Mouse (Mus musculus) CD8-positive naive resting alpha-beta T cell, adult 57 days (primary cell): ENCODE measurements around the gene Rab29. TPM values are rescaled to one million over a fixed set of nuclear protein-coding genes. Genes with fewer than 3 reads are reported as not detected.

Source experiments
- total RNA-seq: library from RNA; stranded (reverse); gene quantifications from one replicate; pipeline ENCODE4 v1.2.4, GENCODE M21; 2023

Rab29 gene
- total RNA-seq, result 19.0 TPM

DNA sequence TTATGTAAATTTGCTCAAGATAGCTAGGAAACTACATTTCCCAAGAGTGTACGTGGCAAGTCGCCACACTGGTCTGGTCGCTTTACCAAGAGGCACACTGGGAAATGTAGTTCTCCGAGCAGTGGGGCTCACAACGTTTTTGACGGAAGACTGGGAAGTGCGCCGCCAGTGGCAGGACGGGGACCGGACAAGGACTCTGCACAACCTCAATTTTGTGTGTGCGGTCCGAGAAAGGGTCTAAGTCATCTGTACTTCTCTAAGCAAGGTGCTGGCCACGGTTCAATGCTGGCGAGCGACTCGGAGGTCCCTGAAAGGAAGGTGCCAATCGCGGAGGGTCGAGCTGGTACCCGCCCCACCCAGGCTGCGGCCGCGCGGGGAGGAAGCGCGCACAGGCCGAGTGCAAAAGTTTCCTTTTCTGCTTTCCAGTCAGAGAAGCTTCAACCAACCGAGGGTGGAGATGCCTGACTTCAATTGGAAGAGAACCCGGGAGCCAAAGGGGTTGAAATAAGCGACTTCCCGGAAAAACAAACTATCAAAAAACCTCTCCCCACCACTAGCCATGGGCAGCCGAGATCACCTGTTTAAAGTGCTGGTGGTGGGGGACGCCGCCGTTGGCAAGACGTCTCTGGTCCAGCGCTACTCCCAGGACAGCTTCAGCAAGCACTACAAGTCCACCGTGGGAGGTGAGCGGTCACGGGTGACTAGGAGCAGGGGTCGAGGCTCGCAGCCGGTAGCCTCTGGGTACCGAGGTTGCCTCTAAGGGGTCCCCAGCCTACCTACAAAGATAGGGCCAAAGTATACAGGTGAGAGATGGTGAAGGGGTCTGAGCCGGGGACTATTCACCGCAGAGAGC, at the start of gene Rab29:
Gene Rab29, plus strand, starts transcription at position 132 of the 853 bp plus-strand sequence.

DNA sequence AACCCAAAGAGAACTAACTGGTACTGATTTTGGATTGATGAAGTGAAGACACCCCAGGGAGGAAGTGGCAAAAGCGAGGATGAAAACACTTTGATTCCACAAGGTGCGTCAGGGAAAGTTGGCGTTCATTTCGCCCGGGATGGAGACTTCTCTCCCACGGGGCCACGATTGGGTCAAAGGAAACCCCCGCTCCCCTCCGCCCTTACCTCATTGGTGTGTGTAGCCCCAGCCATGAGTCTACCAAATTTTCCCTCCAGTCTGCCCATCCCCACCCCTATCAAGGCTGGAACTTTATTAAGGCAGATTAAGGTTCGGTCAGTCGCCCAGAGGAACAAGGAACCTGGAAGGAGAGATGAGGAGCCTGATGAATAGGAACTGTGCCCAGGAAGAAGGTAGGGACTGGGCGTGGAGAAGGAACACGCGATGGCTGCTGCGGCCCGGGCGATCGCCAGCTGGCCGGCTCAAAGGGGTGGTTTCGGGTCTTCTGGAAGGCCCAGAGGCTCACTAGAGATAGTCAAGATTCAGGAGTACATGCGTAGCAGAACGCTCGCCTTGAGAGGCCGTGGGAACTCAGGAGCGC, 39.7 kb upstream of the Rab29 start, which contains the start of gene Slc41a1:
Gene Slc41a1, plus strand, starts transcription at position 287 of the 580 bp plus-strand sequence.

DNA sequence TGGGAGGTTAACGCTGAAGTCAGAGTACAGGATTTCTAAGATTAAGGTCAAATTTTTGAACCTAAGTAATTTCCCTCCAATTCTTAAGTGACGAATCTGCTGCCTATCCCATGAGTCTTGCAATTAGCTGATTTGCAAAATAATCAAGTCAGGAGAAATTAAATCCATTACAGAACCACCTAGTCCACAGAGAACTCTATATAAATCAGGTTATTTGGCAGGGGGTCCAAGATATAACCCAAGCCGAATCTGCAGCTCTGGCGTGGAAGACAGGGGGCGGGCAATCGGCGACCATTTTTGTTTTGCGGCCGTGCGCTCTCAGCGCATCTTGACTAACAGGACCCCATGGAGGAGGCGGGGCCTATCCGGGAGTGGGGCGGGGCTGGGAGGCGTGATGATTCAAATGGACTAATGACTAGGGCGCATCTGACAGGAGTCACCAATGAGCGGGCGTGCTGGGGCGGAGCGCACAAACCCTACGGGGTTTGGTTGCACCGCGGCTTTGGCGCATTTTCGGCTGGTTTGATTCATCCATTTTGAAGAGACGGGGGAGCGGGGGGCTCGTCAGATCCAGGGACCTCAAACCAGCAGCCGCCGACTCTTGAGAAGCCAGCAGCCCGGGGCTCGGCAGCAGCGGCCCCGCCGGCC, 43.1 kb downstream of the Rab29 start, which contains the start of gene Nucks1:
Gene Nucks1, plus strand, starts transcription at position 534 of the 648 bp plus-strand sequence.

Other genes starting within 250 kb of the Rab29 start
- 167 TPM for gene Ctse, start 228.9 kb upstream of the Rab29 start, total RNA-seq
- gene Rab7b, start 178.5 kb upstream of the Rab29 start, total RNA-seq, result 0.67 TPM
- gene Slc26a9, start 123.2 kb upstream of the Rab29 start, total RNA-seq, result not detected
- gene Pm20d1, start 69.8 kb upstream of the Rab29 start, total RNA-seq, result not detected
- gene Slc41a1, start 39.7 kb upstream of the Rab29 start, total RNA-seq, result 40.6 TPM
- 85.2 TPM for gene Nucks1, start 43.3 kb downstream of the Rab29 start, total RNA-seq
- gene Slc45a3, start 95.7 kb downstream of the Rab29 start, total RNA-seq, result 0.61 TPM
- gene Elk4, start 140.4 kb downstream of the Rab29 start, total RNA-seq, result 320 TPM
- 0.43 TPM for gene Mfsd4a, start 200.8 kb downstream of the Rab29 start, total RNA-seq